Mouse (Mus musculus) midbrain, embryonic 15.5 days (tissue): ENCODE measurements at regions not wholly inside any gene's neighbourhood (a gene's known extent, or its start where the extent isn't known, plus 50 kb on each side); places are given as distances from the start of the nearest gene placed in this dataset.

Experiments used
- ATAC-seq: fragments of 200-750 bp; cut with Nextera tagmentation; replicated peaks from 2 replicates; pipeline ENCODE4 v1.8.0; 2017; ENCODE audit warnings: moderate TSS enrichment
- H3K27ac ChIP-seq: fragments of 300-500 bp; sonication (generic); 2 replicates; pipeline ENCODE4 v1.5.1; 2015; ENCODE audit warnings: mild to moderate bottlenecking, inconsistent platforms
- H3K27me3 ChIP-seq: fragments of 300-500 bp; sonication (generic); replicated peaks from 2 replicates; pipeline ENCODE4 v1.6.1; 2015; ENCODE audit warnings: inconsistent platforms
- H3K36me3 ChIP-seq: fragments of 300-500 bp; sonication (generic); replicated peaks from 2 replicates; pipeline ENCODE4 v1.6.1; 2015; ENCODE audit warnings: inconsistent platforms
- H3K4me1 ChIP-seq: fragments of 300-500 bp; sonication (generic); 2 replicates; pipeline ENCODE4 v1.6.1; 2015; ENCODE audit warnings: inconsistent platforms
- H3K4me2 ChIP-seq: fragments of 300-500 bp; sonication (generic); 2 replicates; pipeline ENCODE4 v1.6.1; 2015; ENCODE audit warnings: inconsistent platforms, mild to moderate bottlenecking, moderate library complexity
- H3K4me3 ChIP-seq: fragments of 300-500 bp; sonication (generic); 2 replicates; pipeline ENCODE4 v1.5.1; 2015; ENCODE audit warnings: mild to moderate bottlenecking, inconsistent platforms
- H3K9ac ChIP-seq: fragments of 300-500 bp; sonication (generic); 2 replicates; pipeline ENCODE4 v1.6.1; 2015; ENCODE audit warnings: mild to moderate bottlenecking, inconsistent platforms
- H3K9me3 ChIP-seq: fragments of 300-500 bp; sonication (generic); 2 replicates; pipeline ENCODE4 v1.6.1; 2016; ENCODE audit warnings: inconsistent platforms
- WGBS: fragments of 180-500 bp; shearing (Covaris S2); methylation state at CpG from one replicate; pipeline ENCODE4 v1.1.7; 2015; ENCODE audit warnings: mixed read lengths; 5-methylcytosine and 5-hydroxymethylcytosine counted together

DNA sequence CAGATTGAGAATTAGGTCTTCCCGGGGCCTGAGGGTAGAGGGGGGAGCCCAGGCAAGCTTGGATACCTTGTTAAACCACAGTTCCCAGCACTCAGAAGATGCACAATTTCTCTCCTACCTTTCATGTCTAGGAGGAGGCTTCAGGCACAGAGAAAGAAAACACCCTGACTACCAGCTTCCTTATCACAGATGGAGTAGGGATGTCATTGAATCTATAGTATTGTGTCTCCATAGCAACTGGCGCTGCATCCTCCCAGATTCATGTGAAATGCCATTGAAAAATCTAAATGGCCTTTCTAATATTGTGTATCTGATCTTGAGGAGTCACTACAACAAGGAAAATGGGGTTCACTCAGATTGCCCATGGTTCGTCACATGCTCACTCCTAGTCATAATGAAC, 88.8 kb upstream of the Zkscan2 start:
- ATAC-seq, result no peak
- Histone ChIP-seq H3K4me2 (no peak overlapping the region), H3K4me3 (no peak overlapping the region), H3K27ac (peak overlapping the region; percentile 56; the same call in 1 of the 2 replicates), H3K36me3 (no peaks in the 10 kb centered on the region), H3K9me3 (no peaks in the 10 kb centered on the region), H3K27me3 (no peaks in the 10 kb centered on the region), H3K9ac (no peak overlapping the region), H3K4me1 (peaks cover 4% of the 10 kb centered on the region; the same call in 1 of the 2 replicates)
- 76% methylated on average over 3 of the region's 3 CpGs for WGBS

DNA sequence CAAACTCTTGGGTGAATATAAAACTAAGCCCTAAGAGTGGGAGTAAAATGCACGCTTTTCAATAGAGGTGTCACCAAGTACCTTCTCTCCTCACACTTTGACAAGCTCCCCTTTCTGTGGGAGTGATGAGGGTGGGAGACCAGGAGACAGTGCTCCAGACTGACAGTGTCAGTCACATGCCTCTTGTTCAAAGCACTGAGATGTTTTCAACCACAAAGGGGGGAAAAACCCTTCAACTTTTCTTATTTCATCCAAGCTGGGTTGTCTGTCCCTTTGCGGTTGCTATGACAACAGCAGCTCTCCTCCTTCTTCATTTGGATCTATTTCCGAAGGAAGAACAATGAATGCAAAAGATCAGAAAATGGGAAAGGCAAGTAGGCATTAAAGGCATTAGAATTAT, 73.5 kb upstream of the Zkscan2 start:
- Histone ChIP-seq H3K9ac (no peak overlapping the region), H3K27ac (peak overlapping the region; percentile 61), H3K4me1 (peaks cover 12% of the 10 kb centered on the region), H3K27me3 (no peaks in the 10 kb centered on the region), H3K36me3 (no peaks in the 10 kb centered on the region), H3K4me2 (no peak overlapping the region; the same call in 1 of the 2 replicates), H3K9me3 (no peaks in the 10 kb centered on the region), H3K4me3 (no peak overlapping the region)
- 26% methylated on average over 3 of the region's 3 CpGs for WGBS
- peak; percentile 58 for ATAC-seq

DNA sequence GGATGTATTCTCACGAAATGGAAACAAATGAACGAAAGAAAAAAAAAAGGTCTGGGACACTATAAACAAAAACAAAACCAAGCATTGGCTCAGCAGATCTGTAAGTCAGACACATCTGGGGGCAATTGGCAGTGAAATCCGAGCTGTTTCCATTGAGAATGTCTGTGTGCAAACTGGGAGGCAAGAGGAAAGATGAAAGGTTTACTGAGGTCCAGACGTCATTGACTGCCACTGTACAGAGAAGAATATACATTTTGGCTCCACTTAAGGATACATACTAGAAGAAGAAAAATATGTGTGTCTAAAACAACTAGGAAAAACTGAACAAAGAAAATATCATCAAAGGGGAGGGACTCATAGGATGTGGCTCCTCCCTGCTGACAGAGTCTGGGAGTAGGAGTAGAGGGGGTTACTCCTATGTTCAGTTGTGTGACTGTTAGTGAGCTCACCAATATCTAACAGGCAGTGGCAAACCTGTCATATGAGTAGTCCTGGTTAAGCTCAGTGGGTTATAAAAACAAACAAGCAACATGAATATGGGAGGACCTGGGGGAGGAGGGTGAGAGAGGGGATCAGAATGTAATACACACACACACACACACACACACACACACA, 72.2 kb upstream of the Zkscan2 start:
- Histone ChIP-seq H3K9ac (no peak overlapping the region), H3K4me2 (no peak overlapping the region), H3K4me1 (peaks cover 12% of the 10 kb centered on the region), H3K27ac (no peak overlapping the region), H3K9me3 (no peaks in the 10 kb centered on the region), H3K27me3 (no peaks in the 10 kb centered on the region), H3K36me3 (no peaks in the 10 kb centered on the region), H3K4me3 (no peak overlapping the region)
- WGBS, result 47% methylated on average over 4 of the region's 4 CpGs
- ATAC-seq, result no peak

GRCm38 (mm10) chr7:123566264-123566663, 66.0 kb upstream of the Zkscan2 start:
- no peaks in the 10 kb centered on the region for H3K27me3 ChIP-seq
- H3K4me1 ChIP-seq, result no peaks in the 10 kb centered on the region
- no peak overlapping the region for H3K4me3 ChIP-seq
- no peak for ATAC-seq
- 50% methylated on average over 1 of the region's 1 CpGs for WGBS
- no peaks in the 10 kb centered on the region for H3K9me3 ChIP-seq
- no peaks in the 10 kb centered on the region for H3K36me3 ChIP-seq
- H3K4me2 ChIP-seq, result no peak overlapping the region
- H3K9ac ChIP-seq, result no peak overlapping the region
- H3K27ac ChIP-seq, result no peak overlapping the region

DNA sequence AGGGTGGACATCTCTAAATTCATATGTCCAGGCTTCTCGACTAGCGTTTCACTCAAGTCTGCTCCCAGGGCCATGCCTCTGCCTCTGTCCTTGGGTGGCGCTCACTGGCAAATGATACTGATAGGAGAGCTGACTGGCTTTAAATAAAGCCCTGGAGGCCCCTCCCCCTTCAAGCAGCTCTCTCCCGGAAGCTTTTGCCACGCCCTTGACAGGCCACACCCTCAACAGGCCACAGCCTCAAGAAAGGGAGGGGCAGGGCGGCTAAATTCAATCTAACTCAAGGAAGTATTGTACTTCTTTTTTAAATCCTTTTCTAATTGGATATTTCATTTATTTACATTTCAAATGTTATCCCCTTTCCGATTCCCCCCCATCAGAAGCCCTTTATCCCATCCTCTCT, 59.3 kb upstream of the Zkscan2 start:
- no peak overlapping the region for H3K9ac ChIP-seq
- no peaks in the 10 kb centered on the region for H3K27me3 ChIP-seq
- no peak for ATAC-seq
- 85% methylated on average over 7 of the region's 7 CpGs for WGBS
- no peaks in the 10 kb centered on the region for H3K36me3 ChIP-seq
- no peak overlapping the region for H3K4me3 ChIP-seq
- no peaks in the 10 kb centered on the region for H3K9me3 ChIP-seq
- no peak overlapping the region for H3K27ac ChIP-seq
- no peaks in the 10 kb centered on the region for H3K4me1 ChIP-seq
- H3K4me2 ChIP-seq, result no peak overlapping the region
